Mouse (Mus musculus) liver, embryonic 14.5 days (tissue): ENCODE data around the gene Nop2. TPM values are rescaled to one million over a fixed set of nuclear protein-coding genes. Genes with fewer than 3 reads are reported as not detected.

Source experiments
- ATAC-seq: fragments of 200-750 bp; cut with Nextera tagmentation; 2 replicates; pipeline ENCODE4 v1.8.0; 2017; ENCODE audit warnings: moderate number of reproducible peaks, mild to moderate bottlenecking, moderate library complexity; ENCODE audit not compliant: insufficient read depth
- DNase-seq, 3 experiments: peaks; one replicate each; pipeline ENCODE4 v3.0.0-alpha.2; 2012 to 2013; ENCODE audit warnings: low read depth in 3 of 3, low spot score in 3 of 3
- H3K27ac ChIP-seq: fragments of 300-500 bp; sonication (generic); 2 replicates; pipeline ENCODE4 v1.5.1; 2014; ENCODE audit warnings: moderate library complexity, mild to moderate bottlenecking, control low read depth, inconsistent platforms
- H3K27me3 ChIP-seq: fragments of 300-500 bp; sonication (generic); 2 replicates; pipeline ENCODE4 v1.6.1; 2014; ENCODE audit warnings: mild to moderate bottlenecking, low read length, moderate library complexity; ENCODE audit not compliant: control insufficient read depth, insufficient read depth
- H3K36me3 ChIP-seq: fragments of 300-500 bp; sonication (generic); replicated peaks from 2 replicates; pipeline ENCODE4 v1.6.1; 2014; ENCODE audit warnings: low read depth; ENCODE audit not compliant: control insufficient read depth, insufficient read depth
- H3K4me1 ChIP-seq, 2 experiments: fragments of 200-500 bp in 1 of 2; fragments of 300-500 bp in 1 of 2; sonication (generic) in 1 of 2; replicated peaks; 2 replicates each; pipeline ENCODE4 v1.6.1; 2012 to 2014; ENCODE audit warnings: antibody characterized with exemption in 1 of 2, inconsistent platforms in 1 of 2, low read length in 1 of 2; ENCODE audit not compliant: control insufficient read depth in 2 of 2, insufficient read depth in 2 of 2
- H3K4me2 ChIP-seq: fragments of 300-500 bp; sonication (generic); 2 replicates; pipeline ENCODE4 v1.6.1; 2014; ENCODE audit warnings: low read depth, mild to moderate bottlenecking, control low read depth, moderate library complexity
- H3K4me3 ChIP-seq, 2 experiments: fragments of 200-500 bp in 1 of 2; fragments of 300-500 bp in 1 of 2; sonication (generic) in 1 of 2; 2 replicates each; pipeline ENCODE4 v1.5.1; 2012 to 2014; ENCODE audit warnings: low read depth in 2 of 2, low read length in 2 of 2, mild to moderate bottlenecking in 2 of 2, control low read depth in 1 of 2, inconsistent platforms in 1 of 2, moderate library complexity in 1 of 2; ENCODE audit not compliant: insufficient read depth in 1 of 2
- H3K9ac ChIP-seq: fragments of 300-500 bp; sonication (generic); replicated peaks from 2 replicates; pipeline ENCODE4 v1.6.1; 2014; ENCODE audit warnings: mild to moderate bottlenecking, control low read depth, moderate library complexity
- H3K9me3 ChIP-seq: fragments of 300-500 bp; sonication (generic); 2 replicates; pipeline ENCODE4 v1.6.1; 2016; ENCODE audit warnings: low read length, mixed read lengths; ENCODE audit not compliant: control insufficient read depth
- CTCF ChIP-seq: IDR thresholded peaks from 2 replicates; pipeline ENCODE4 v1.5.1; 2016; ENCODE audit warnings: antibody characterized with exemption, low read depth, control low read depth
- EP300 ChIP-seq: IDR thresholded peaks from 2 replicates; pipeline ENCODE4 v1.6.1; 2016; ENCODE audit warnings: antibody characterized with exemption, low read depth
- WGBS: fragments of 180-500 bp; shearing (Covaris S2); extraction: QIAGEN DNeasy Blood & Tissue Kit; methylation state at CpG from one replicate; pipeline ENCODE4 v1.1.7; 2014; ENCODE audit not compliant: insufficient replicate concordance; 5-methylcytosine and 5-hydroxymethylcytosine counted together
- polyA plus RNA-seq, 2 experiments: library from polyadenylated mRNA; depleted of rRNA in 1 of 2; stranded (reverse) in 1 of 2; unstranded in 1 of 2; fragments of >200 nt; fragmentation: Nextera tagmentation in 1 of 2; extraction: Ambion mirVana in 1 of 2; gene quantifications; 2 replicates each; pipeline versions ENCODE4 v1.2.1 to v1.2.3; 2012 to 2014

The Nop2 gene
- polyA plus RNA-seq (2012; rRNA removed) = 18.9 and 24.5 TPM in 2 replicates
- 33.1 and 33.7 TPM in 2 replicates for polyA plus RNA-seq (2014; fragmentation: Nextera tagmentation; extraction: Ambion mirVana)

- TF ChIP-seq CTCF = 0 out of 2 replicates have a peak, but pooled peaks have one; percentile 25
- TF ChIP-seq EP300 = no peak
- DNase-seq (peak; percentile 84 to 87 (median 87)), ATAC-seq (peak; percentile 88)
- peak within 1 kb of the TSS; percentile 91 to 92 for H3K4me3 ChIP-seq
- peak within 1 kb of the TSS; percentile 85 for H3K27ac ChIP-seq
- H3K4me2 ChIP-seq = peak within 1 kb of the TSS; percentile 99
- H3K36me3 ChIP-seq = peaks cover 60% of the 10 kb centered on the region
- peak within 1 kb of the TSS; percentile 89 for H3K9ac ChIP-seq
- peaks cover 3 to 8% of the 10 kb centered on the region in 2 experiments; a peak in 3 of 4 replicates for H3K4me1 ChIP-seq
- under 1% methylated on average over 62 of the region's 66 CpGs for WGBS
- H3K9me3 ChIP-seq = no peaks in the 10 kb centered on the region
- no peaks in the 10 kb centered on the region for H3K27me3 ChIP-seq
Measured at GRCm38 (mm10) chr6:125131302-125132156, at the start of gene Nop2. Nop2 (plus strand) TSS chr6:125131909.

- ATAC-seq = no peak
- Histone ChIP-seq H3K4me2 (no peak overlapping the region), H3K4me1 (peaks cover 0 to 6% of the 10 kb centered on the region in 2 experiments; a peak in 1 of 4 replicates), H3K27me3 (no peaks in the 10 kb centered on the region; the same call in 1 of the 2 replicates), H3K4me3 (no peak overlapping the region), H3K27ac (no peak overlapping the region), H3K36me3 (no peaks in the 10 kb centered on the region), H3K9me3 (no peaks in the 10 kb centered on the region), H3K9ac (no peak overlapping the region)
- no peak for DNase-seq
- 74% methylated on average over 7 of the region's 7 CpGs for WGBS
- TF ChIP-seq CTCF (no peak), EP300 (no peak)
Measured at GRCm38 (mm10) chr6:125082801-125083386, 48.8 kb upstream of the Nop2 start.

DNA sequence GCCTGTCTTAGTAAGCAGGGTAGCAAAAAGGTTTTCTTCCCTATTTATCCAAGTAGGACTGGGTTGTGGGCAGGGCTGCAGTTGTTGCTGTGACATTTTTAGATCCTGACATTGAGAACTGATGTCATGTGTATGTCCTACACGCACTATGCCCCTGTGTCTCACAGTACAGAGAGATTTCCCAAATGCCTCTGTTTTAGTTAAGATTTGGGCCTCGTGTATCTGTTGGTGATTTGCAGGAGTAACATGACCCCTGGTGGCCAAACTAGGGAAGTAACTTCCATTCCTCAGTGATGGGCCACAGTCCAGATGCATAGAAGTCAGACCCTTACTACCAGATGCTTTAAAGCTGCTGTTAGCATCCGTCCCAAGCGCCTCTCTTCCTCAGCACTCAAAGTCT lies 47.3 kb upstream of the Nop2 start:
- no peak overlapping the region for H3K27ac ChIP-seq

GRCm38 (mm10) chr6:125087937-125088336 lies 43.8 kb upstream of the Nop2 start:
- H3K27me3 ChIP-seq = no peaks in the 10 kb centered on the region
- no peaks in the 10 kb centered on the region for H3K9me3 ChIP-seq
- no peak overlapping the region for H3K9ac ChIP-seq
- peaks cover 24 to 26% of the 10 kb centered on the region in 2 experiments for H3K4me1 ChIP-seq
- WGBS = 59% methylated on average over 3 of the region's 3 CpGs
- H3K27ac ChIP-seq = peak overlapping the region; percentile 73
- no peak overlapping the region for H3K4me3 ChIP-seq
- DNase-seq (no peak), ATAC-seq (no peak)
- no peak overlapping the region for H3K4me2 ChIP-seq
- H3K36me3 ChIP-seq = no peaks in the 10 kb centered on the region
- TF ChIP-seq CTCF = no peak
- no peak for TF ChIP-seq EP300

More for the DNA sequence above, 47.3 kb upstream of the Nop2 start:
- no peak overlapping the region for H3K9ac ChIP-seq
- no peaks in the 10 kb centered on the region for H3K9me3 ChIP-seq
- 9% methylated on average over 4 of the region's 4 CpGs for WGBS
- H3K36me3 ChIP-seq = no peaks in the 10 kb centered on the region
- no peaks in the 10 kb centered on the region; the same call in 1 of the 2 replicates for H3K27me3 ChIP-seq
- no peak for ATAC-seq
- H3K4me3 ChIP-seq = no peak overlapping the region
- no peak overlapping the region for H3K4me2 ChIP-seq
- TF ChIP-seq EP300 (no peak), CTCF (peak; percentile 89)
- peaks cover 12 to 14% of the 10 kb centered on the region in 2 experiments for H3K4me1 ChIP-seq
- DNase-seq = no peak
